Mouse (Mus musculus) gonadal fat pad, adult 2 months (tissue): ENCODE data around the gene Lyzl4. TPM values are rescaled to one million over a fixed set of nuclear protein-coding genes. Genes with fewer than 3 reads are reported as not detected.

Experiments used
- DNase-seq: peaks from one replicate; pipeline ENCODE4 v3.0.0-alpha.2; 2012; ENCODE audit warnings: low read depth
- polyA plus RNA-seq: library from polyadenylated mRNA; depleted of rRNA; stranded (reverse); fragments of >200 nt; gene quantifications from 2 replicates; pipeline ENCODE4 v1.2.3, GENCODE M21; 2012

Gene Lyzl4
- polyA plus RNA-seq, 1 experiment = 2.3 TPM

DNA sequence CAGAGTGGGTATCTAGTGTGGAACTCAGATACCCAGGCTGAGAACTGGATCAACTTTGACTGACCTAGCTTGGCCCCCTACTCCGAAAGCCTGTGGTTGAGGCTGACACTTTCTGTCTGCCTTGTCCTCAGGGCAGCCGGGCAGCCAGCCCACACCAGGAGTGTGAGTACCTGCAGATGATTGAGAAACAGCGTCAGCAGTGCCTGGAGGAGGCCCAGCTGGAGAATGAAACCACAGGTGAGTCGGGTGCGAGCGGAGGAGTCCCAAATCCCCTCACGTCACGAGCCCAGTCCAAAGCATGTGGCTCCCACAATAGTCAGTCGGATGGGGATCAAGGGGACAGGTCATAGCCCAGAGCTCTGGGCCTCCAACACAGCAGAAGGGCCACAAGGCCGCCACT is 11.8 kb upstream of the Lyzl4 start:
- peak; percentile 88 for DNase-seq

GRCm38 (mm10) chr9:121647026-121647425 is 5.1 kb upstream of the Lyzl4 start:
- DNase-seq = peak; percentile 83

DNA sequence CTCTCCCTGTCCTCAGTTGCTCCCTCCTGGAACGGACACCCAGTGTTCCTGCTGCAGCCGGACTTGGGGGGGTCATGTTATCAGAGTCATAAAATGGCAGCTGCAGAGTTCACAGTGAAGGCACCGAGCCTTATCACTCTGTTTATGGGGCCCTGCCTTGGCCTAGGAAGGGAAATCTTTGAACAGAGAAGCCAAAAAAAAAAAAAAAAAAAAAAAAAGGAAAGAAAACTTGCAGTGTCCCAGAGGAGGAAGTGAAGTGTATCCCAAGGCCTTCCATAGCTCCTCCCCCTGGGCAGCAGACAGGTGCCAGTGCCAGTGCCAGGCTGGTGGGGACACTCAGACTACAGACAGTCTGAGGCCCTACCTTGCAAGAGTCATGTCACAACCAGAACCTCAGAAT is 3.0 kb upstream of the Lyzl4 start:
- DNase-seq = no peak

GRCm38 (mm10) chr9:121642401-121643181 is 695 bp upstream of the Lyzl4 start, which contains the start of gene Vipr1:
Gene Vipr1, plus strand, starts transcription at chr9:121642716.
- no peak for DNase-seq

GRCm38 (mm10) chr9:121641235-121641915 is 521 bp downstream of the Lyzl4 start:
- no peak for DNase-seq

- DNase-seq = no peak
Measured at GRCm38 (mm10) chr9:121639790-121640189, 2.1 kb downstream of the Lyzl4 start.

- DNase-seq = no peak
Measured at GRCm38 (mm10) chr9:121635835-121636576, 5.9 kb downstream of the Lyzl4 start.

- DNase-seq = no peak
Measured at GRCm38 (mm10) chr9:121633306-121633705, 8.6 kb downstream of the Lyzl4 start.

DNA sequence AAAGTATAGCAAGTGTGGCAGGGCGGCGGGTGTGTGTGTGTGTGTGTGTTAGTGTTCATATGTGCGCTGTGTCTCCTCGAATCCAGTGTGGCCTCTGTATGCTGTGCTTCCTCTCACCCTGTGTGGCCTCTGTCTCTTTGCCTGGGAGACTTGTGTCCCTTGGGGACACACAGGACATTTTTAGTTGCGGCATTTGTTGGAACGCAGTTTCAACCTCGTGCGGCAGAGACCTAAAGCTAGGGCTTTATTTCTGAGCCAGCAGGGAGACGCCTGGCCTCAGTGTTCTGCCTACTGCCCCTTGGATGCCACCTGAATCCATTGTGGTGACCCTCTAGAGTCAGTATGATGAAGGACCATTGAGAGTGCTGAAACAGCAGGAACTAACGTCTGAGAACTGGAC is 9.0 kb downstream of the Lyzl4 start:
- no peak for DNase-seq

GRCm38 (mm10) chr9:121631946-121632345 is 9.9 kb downstream of the Lyzl4 start:
- no peak for DNase-seq

- DNase-seq = no peak
Measured at GRCm38 (mm10) chr9:121630627-121631026, 11.3 kb downstream of the Lyzl4 start.

GRCm38 (mm10) chr9:121624920-121625319 is 17.0 kb downstream of the Lyzl4 start:
- DNase-seq = no peak

GRCm38 (mm10) chr9:121623235-121623634 is 18.7 kb downstream of the Lyzl4 start:
- no peak for DNase-seq

DNA sequence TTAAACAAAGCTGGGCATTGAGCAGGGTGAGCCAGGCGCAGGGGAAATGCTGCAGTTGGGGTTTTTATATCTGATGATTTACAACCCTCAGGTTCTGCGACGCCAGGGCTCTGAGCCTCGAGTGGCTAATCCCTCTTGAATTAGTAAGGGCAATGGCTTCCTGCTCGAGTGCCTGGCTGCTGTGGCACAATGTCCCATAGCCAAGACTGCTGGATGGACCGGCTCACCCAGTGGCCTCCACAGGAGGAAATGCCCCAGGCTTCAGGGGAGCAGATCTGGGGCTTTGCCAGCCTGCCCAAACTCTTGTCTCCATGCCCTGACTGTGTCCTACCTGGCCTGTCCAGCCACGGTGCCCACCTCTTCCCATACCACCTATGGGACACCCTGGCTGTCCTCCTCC is 22.5 kb downstream of the Lyzl4 start:
- no peak for DNase-seq

DNA sequence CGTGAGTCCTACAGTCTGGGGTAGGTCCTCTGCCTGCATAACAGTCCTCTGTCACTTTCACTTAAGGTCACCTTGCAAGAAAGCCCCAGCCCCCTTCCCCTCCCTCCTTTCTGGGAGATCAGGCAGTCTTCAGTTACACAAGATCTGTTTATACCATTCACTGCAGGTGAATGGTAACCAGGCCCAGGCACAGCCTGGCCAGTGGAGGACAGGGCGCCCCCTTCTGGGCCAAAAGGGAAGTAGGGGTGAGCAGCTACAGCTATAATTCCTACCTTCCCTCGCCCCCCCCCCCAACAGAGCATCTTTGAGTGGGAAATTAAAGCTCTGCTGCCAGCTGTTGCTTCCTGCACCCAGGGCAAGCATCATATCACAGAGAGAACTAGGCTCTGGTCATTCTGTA is 25.4 kb downstream of the Lyzl4 start:
- DNase-seq = no peak

DNA sequence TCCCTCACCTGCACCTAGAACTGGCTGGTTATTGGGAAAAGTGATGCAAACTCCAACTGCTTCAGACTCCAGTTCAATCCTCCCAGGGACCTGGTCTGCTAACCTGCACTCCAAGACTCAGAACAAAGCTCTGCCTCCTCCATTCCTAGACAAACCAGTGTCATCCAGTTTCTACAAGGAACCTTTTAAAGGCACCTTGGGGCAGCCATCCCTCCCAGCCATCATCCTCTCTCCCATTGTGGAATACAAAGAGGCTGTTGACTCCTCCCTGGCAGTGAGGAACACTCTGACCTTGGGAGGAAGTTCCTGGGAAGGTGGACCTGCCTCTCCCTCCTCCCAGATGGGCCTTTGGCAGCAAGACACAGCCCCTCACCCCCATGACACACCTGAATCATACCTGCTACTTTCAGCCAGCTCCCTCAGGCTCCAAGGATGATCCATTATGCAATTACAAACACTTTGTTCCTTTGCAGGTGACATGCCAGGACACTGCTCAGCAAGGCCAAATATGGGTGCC is 27.6 kb downstream of the Lyzl4 start:
- DNase-seq = no peak

DNA sequence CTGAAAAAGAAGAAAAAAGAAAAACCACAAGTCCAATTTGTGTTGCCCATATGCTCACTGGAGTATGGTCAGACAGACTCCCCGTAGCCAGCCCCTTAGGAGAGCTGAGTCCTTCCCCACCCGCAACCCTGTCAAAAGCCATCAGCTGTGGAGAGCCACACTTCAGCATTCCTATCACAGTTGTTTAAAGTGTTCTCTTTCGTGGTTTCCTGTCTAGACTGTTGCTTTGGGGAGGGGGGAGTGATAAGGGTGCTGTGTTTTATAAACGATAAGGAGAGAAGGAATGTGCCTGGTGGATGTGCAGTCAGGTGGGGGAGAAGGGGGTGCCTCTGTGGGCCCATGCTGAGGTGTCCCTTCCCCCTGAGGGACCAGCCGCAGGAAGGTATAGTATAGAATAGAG is 28.7 kb downstream of the Lyzl4 start:
- DNase-seq = no peak

GRCm38 (mm10) chr9:121609381-121609780 is 32.5 kb downstream of the Lyzl4 start:
- no peak for DNase-seq

- DNase-seq = no peak
Measured at GRCm38 (mm10) chr9:121606498-121607096, 35.3 kb downstream of the Lyzl4 start.

DNA sequence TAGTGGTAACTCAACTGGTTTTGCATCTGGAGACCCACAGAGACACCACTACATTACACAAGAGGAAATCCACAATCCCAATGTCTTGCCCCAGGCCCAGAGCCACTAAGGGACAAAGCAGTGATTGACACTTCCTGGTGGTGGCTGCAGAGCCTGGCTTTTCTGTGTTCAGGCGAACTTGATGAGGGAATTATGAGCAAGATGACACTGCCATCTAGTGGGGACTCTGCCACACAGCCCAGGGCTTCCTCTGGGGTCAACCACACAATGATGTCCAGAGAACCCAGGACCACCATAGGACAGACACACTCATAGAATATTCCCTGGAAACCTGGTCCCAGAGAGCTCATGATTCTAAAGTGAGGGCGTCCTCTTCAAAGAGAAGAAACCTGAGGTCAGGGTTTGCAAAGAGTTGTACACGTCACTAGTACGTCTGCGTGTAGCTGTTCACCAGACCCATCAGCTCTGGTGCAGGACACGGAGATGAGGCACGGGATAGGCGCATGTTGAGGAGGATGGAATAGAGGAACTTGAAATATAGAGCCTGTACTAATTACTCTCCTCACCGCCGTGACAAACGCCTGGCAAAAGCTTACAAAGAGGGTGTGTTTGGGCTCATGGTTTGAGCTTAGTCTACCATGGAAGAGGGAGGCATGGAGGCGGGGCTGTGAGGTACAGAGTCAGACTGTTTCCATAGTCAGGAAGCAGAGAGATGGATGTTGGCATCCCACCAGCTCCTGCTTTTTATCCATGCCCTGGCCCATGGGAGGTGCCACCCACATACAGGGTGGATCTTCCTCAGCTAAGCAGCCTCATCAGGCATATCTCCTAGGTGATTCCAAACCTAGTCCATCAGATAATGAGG is 36.2 kb downstream of the Lyzl4 start:
- no peak for DNase-seq

GRCm38 (mm10) chr9:121602381-121602780 is 39.5 kb downstream of the Lyzl4 start:
- no peak for DNase-seq
